Mouse (Mus musculus): Measurements from ENCODE around the gene Mrps21.

- TF ChIP-seq HCFC1 (IDR thresholded peaks at IDR 0.05; ENCODE audit: low read depth, low read length) (no peak), CTCF (conservative IDR thresholded peaks at IDR 0.05 in 1 of 2, IDR thresholded peaks at IDR 0.05 in 1 of 2; ENCODE audit: low read depth in 2 of 2, low read length in 2 of 2) (no peak), EP300 (IDR thresholded peaks at IDR 0.05; ENCODE audit: low read length) (no peak), CHD2 (IDR thresholded peaks at IDR 0.05; ENCODE audit: low read length) (no peak), NRF1 (IDR thresholded peaks at IDR 0.05; ENCODE audit: low read depth, low read length) (no peak), BHLHE40 (IDR thresholded peaks at IDR 0.05; ENCODE audit: low read depth, low read length) (no peak), ZKSCAN1 (IDR thresholded peaks at IDR 0.05; ENCODE audit: borderline replicate concordance, low read depth, low read length) (no peak), NELFE (IDR thresholded peaks at IDR 0.05; ENCODE audit: low read depth, low read length) (no peak), MAX (IDR thresholded peaks at IDR 0.05; ENCODE audit: low read length) (no peak), RAD21 (IDR thresholded peaks at IDR 0.05; ENCODE audit: low read depth, low read length) (no peak), POLR2A (IDR thresholded peaks at IDR 0.05; ENCODE audit: low read depth, low read length) (no peak), ZC3H11A (IDR thresholded peaks at IDR 0.05; ENCODE audit: low read depth, low read length) (no peak), MEF2A (IDR thresholded peaks at IDR 0.05; ENCODE audit: borderline replicate concordance, low read depth, low read length) (no peak)
Measured at GRCm38 (mm10) chr3:95907613-95908012, 36.3 kb upstream of the Mrps21 start.
